Mouse (Mus musculus) layer of hippocampus, adult 8-10 months (tissue): ENCODE measurements around the gene Ptprk. TPM values are rescaled to one million over a fixed set of nuclear protein-coding genes. Genes with fewer than 3 reads are reported as not detected.
A peak's percentile ranks its signal among the peaks of the same experiment; 100 is the strongest.

ENCODE experiments used
- DNase-seq, 2 experiments: peaks; one replicate each; pipeline ENCODE4 v3.0.0; 2022; ENCODE audit warnings: low spot score in 2 of 2
- total RNA-seq, 4 experiments: library from RNA; stranded (reverse); gene quantifications; 2 replicates each; pipeline ENCODE4 v1.2.4; 2022

The Ptprk gene
- total RNA-seq, 4 experiments from 2014 or later: 42.6 to 59.5 (median 51.5) TPM

- no peak for DNase-seq
Measured at GRCm38 (mm10) chr10:28278757-28279156, 204.1 kb downstream of the Ptprk start.

DNA sequence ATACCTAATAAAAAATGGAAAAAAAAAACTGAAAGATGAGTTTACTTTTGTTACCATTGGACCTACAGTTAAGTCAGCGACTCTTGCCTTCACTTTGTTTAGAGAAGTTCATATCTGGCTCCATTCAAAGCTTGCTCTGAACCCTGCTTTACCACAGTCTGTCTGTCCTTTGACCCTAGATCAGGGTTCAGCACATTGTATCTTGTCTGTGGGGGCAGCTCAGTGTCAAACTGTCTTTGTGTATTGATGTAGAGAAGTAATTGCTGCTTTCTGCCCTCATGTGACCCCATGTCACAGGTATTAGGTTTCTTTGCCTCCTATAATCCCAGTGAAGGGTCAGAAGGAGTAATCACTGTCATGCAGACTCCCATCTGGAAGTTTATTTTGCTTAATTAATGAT lies 222.9 kb downstream of the Ptprk start:
- DNase-seq: no peak

DNA sequence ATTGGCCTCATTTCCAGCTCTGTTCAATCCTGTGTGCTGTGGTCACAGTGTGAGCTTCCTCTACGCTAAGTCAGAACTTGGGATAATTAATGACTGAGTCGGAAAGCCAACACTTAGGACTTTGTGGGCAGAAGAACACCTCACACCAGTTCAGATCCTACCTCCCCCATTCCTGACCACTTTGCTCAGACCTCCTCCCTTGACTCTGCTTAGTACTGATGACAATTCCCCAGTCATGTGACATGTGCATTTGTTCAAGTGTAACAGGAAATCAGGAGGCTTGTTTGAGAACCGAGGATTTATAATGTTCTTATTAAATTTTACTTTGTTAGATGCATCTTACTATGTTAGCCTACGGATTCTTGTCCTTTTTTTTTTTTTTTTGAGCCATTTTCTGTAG lies 224.6 kb downstream of the Ptprk start:
- no peak for DNase-seq

DNA sequence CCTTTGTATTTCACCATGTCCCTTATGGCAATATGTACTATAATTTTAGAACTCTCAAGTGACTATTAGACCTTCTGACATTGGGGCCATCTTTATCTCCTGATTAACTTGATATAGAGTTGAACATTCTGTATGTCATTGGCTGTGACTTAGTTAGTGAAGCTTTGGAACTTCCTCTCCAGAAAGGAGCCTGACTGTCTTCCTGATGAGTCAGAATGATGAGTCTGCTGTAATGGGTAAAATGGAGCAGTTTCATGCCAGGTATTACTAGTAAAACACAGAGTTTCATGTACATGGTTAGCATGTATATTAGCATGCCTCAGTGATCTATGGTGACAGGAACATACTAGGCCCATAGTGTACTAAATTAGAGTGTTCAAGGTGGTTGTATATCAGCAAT lies 229.2 kb downstream of the Ptprk start:
- DNase-seq: no peak

DNA sequence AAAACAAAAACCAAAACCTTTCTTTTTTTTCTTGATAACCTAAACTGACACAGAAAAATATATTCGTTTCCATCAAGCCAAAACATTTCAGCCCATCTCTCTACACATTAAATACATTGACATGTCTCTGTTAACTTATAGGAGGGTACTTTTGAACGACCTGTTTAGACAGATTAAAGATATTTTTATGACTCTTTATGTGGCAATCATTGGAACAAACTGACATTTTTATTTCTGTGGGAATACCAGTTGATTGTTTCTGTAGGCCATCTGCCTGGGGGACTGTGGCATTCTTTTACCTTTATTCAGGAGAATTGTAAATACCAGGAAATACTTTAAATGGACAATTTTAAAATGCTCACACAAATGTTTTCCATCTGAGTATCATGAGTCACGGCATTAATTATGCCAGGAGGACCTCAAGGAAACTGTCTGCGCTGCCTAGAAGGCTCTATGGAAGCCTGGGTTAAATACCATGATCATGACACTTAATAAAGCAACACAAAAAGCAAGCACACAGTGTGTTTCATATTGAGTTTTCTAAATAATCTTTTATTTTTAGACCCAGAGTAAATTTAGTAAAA lies 229.8 kb downstream of the Ptprk start:
- DNase-seq: no peak

DNA sequence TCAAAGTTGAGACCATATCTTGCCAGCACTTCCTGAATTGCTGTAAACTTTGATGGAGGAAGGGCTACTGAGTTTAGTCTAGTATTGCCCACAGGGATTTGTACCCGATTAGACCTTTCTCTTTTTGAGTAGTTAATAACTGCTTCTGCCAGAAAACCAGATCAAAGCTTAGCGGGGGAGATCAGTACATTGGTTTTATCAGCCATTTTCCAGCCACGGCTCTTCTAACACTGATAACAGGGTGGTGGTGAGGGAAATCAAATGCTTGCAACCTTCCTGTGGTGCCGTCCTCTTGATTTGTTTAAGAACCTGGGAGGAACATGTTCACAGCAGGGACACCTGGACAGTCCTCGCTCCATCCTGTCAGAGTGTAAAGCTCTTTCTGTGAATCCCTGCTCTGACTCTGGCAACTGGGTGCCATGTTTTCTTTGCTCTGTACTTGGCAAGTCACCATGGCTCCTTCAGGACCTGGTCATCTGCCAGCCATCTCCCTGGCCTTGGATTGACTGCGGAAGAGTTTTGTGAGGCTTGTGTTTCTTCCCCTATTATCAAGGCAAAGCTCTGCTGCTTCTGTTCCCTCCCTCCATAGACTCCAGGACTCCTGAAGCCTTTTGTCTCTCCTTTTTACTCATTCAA lies 231.9 kb downstream of the Ptprk start:
- no peak for DNase-seq

GRCm38 (mm10) chr10:28311369-28311768 lies 236.7 kb downstream of the Ptprk start:
- DNase-seq: no peak

DNA sequence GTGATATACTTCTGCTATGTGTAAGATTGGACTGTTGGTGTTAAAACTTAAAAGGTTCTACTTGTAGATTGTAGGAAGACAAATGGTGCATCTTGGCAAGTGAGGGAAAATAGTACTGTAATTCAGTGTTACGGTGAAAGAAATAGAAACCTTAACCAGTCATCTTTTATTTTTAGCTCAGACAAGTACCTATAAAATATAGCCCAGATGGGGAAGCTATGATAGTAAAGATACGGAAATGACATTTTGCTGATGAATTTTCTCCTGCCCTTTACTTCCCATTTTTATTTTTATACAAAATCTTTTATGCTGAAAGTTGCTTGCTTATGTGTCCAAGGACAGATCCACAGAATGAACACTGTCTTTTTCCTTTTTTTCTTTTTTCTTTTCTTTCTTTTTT lies 248.4 kb downstream of the Ptprk start:
- DNase-seq: no peak

DNA sequence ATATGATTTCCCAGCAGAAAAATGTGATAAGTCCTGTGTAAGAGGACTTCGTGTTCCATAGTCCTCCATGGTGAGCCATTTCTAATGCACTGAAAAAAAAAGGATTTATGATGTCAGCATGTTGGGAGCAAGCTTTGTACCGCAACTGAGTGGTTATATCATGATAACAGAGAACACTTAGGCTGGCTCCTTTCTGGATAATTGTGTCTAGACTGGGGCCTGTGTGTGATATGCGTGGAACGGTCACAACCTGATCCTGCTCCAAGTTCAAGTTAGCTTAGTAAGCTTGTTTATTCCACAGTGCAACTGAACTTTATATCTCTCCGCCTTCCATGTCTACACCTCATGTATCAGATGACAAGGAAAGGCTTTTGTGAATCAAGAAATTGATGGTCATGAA lies 260.6 kb downstream of the Ptprk start:
- DNase-seq: no peak

DNA sequence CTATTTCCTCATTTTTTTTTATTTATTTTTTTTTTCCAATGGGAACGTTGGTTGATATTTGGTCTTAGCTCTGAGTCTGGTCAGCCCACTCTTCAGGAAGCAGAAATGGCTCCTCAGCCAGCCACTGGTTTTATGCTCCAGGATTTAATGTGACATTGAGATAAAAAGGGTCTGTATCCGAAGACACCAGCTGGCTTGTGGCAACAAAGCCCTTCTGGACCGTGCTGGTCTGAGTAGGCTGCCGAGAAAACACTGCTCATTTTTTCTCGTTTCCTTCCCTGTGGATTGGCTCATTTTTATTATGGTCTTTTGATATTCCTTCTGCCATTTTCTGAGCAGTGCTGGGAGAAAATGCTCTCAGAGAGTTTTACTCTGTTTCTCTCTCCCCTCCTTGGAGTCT lies 263.9 kb downstream of the Ptprk start:
- peak; percentile 8 to 9 for DNase-seq

GRCm38 (mm10) chr10:28345196-28345681 lies 270.6 kb downstream of the Ptprk start:
- peak in 1 of 2 experiments; percentile 13 for DNase-seq

DNA sequence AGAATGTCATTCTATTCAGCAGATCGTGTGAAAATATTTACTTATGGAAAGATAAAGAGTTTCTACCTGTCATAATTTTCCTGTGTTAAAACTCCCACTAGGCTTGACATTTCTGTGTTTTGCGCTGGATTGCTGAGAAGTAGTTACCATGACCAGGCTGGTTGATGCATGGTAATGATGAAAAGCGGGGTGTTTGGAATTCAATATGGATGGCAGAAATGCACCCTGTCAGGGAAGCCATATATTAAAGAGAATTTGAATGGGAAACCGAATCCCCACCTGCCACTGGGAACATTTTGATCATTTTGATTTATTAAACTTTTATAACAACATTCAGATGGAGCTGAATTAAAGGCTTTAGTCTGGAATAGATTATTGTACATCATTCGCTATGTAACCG lies 290.7 kb downstream of the Ptprk start:
- no peak for DNase-seq

- no peak for DNase-seq
Measured at GRCm38 (mm10) chr10:28366065-28366677, 291.6 kb downstream of the Ptprk start.

- DNase-seq: no peak
Measured at GRCm38 (mm10) chr10:28369808-28370207, 295.2 kb downstream of the Ptprk start.

- no peak for DNase-seq
Measured at GRCm38 (mm10) chr10:28374874-28375273, 300.3 kb downstream of the Ptprk start.

DNA sequence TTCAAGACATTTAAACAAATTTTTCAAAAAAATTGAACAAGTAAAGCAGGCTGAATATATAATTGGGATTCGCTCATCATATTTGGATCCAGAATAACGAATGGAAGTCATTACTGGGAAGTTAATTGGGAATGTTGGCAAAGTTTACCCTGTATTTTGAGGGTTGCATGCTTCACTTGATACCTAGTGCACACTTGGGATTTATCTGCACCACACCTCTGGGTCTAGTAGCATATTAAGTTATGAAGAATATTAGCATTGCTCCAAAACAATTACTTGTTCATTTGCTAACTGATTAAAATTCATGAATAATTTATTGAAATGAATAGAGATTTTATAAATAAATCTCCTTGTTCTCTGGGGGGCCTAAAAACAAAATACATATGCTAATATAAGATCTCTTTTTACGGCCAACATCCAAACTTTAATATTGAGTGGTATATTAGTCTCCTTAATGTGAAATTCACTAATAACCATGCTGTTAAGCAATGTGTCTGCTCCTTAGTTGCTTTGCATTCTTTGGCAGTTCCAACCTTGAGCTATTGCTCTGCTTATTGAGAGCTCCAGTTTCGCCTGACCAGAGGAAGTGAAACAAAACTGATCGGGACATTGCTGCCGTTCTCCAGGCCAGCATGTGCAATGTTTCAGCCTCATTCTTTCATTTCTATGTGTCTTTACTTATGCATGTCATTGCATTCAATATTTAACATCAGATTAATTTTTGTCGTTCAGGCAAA lies 305.3 kb downstream of the Ptprk start:
- DNase-seq: no peak

- DNase-seq: no peak
Measured at GRCm38 (mm10) chr10:28387563-28388222, 313.1 kb downstream of the Ptprk start.

GRCm38 (mm10) chr10:28391168-28391567 lies 316.5 kb downstream of the Ptprk start:
- DNase-seq: no peak

DNA sequence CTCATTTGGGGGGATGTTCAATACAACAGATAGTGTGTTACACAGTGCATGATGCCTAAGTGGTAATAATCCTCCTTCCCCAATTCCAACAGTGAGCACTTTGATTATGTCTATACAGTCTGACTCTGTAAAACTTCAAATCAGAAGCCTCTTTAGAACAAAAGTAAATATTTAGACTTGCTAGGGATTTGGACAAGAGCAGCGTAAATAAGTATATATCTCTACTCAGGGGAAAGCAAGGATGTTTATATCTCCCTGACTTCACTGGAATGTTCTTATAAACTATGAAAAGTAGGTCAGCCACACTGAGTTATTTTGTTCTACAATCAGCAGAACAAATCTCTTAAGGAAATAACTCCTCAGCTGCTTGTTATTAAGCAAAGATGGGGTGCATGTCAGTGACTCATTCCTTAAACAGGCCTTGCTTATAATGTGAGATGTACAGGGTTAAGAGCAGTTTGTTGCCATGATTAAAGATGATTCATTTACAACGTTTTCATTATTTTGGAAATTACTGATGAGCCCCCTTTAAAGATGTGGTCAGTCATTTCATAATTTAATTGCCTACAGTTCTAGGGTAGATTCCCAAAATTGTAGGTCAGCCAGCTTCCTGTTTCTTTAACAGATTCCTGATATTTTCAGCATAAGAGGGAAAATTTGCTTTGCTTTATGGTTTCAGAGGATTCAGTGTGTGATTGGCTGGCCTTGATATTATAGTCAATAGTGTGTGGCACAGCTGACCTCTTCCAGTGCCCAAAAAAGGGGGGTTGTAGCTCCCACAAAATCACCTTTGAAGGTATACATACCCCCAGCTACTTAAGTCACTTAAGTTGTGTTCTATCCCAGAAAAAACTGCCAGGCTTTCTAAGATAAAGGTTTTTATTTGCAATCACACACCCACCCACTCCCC lies 321.2 kb downstream of the Ptprk start:
- DNase-seq: no peak

GRCm38 (mm10) chr10:28396520-28396915 lies 321.9 kb downstream of the Ptprk start:
- no peak for DNase-seq

GRCm38 (mm10) chr10:28401796-28402195 lies 327.2 kb downstream of the Ptprk start:
- DNase-seq: no peak
